Mouse (Mus musculus): ENCODE measurements around the gene Lipt1. TPM values are rescaled to one million over a fixed set of nuclear protein-coding genes. Genes with fewer than 3 reads are reported as not detected.

Lipt1 gene
- total RNA-seq, 2 experiments from 2014 or later: 0.22 to 1.9 TPM

DNA sequence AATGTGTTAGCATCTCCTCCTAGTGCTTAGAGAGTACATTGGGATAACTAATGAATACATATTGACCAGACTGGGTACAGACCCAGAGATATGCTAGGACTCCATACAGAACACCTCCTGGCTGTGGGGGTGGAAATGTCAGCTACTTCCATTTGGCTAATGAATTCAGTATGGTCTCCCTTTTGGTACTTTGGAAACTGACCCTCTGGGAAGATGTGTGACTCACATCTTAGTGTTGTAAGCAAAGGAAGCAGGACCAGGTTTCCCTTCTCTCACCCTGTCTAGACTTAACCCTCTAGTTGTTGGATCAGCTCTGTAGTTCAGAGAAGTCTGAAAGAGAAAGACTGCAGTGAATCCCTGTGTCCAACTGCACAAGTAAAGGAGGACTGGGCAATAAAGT lies 23.1 kb downstream of the Lipt1 start:
- no peak for ATAC-seq (ENCODE audit: poor library complexity, severe bottlenecking)

DNA sequence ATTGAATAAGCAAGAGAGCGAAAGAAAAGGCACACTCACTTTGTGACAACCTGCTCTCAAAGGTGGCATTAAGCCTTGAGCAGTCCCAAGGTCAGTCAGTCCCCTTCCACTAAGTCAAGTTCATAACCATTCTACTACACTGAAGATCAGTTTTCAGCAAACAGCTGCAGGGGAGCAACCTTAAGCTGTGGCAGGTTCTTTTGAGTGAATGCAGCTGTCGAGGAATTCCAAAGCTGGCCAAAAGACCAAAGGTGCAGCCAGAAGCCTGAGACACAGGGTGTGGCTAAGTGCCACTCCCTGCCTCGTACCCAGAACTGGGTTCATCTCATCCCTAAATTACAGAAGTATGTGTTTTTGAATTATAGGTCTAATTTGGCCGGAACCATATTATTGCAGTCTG lies 28.3 kb downstream of the Lipt1 start:
- ATAC-seq (ENCODE audit: poor library complexity, severe bottlenecking): no peak

DNA sequence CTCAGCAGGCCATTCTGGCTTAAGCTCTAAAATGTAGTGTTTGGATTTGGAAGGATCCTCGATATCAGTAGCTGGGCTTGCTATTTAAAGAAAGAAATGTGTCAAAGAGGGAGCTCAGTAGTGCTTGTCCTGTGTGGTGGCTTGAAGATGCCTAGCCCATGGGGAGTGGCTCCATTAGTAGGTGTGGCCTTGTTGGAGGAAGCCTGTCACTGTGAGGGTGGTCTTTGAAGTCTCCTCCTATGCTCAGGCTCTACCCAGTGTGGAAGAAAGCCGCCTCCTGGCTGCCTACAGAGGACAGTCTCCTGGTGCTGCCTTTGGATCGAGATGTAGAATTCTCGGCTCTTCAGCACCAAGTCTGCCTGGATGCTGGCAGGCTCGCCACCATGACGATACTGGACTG lies 28.8 kb downstream of the Lipt1 start:
- no peak for ATAC-seq (ENCODE audit: poor library complexity, severe bottlenecking)

DNA sequence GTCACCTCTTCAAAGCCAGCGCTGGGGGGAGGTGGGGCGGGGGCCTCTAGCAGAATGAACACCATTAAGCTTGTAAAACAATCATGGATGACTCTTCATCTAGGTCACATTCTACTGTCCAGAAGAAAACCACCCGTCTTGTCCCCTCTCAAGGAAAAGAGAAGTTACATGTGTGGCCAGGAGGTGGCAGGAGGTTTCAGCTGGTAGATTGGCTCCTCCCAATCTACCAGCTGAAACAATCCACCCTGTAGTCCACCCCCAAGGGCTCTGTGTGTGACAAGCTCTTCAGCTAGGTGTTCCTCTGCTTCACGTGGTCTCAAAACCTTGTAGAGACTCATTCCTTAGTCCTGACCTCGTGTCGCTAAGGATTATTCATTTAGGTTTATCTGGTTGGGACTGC lies 31.6 kb downstream of the Lipt1 start:
- ATAC-seq (ENCODE audit: poor library complexity, severe bottlenecking): peak; percentile 82

DNA sequence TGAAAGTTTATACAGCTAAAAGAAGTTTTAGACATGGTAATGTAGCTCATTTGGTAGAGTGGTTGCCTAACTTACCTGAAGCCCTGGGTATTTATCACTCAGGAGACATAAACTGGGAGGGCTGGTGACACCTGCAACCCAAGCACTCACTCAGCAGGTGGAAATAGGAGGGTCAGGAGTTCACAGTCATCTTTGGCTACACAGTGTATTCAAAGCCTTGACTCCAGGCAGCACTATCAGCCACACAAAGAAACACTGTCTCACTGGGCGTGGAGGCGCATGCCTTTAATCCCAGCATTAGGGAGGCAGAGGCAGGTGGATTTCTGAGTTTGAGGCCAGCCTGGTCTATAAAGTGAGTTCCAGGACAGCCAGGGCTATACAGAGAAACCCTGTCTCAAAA lies 41.2 kb downstream of the Lipt1 start:
- ATAC-seq (ENCODE audit: poor library complexity, severe bottlenecking): no peak

DNA sequence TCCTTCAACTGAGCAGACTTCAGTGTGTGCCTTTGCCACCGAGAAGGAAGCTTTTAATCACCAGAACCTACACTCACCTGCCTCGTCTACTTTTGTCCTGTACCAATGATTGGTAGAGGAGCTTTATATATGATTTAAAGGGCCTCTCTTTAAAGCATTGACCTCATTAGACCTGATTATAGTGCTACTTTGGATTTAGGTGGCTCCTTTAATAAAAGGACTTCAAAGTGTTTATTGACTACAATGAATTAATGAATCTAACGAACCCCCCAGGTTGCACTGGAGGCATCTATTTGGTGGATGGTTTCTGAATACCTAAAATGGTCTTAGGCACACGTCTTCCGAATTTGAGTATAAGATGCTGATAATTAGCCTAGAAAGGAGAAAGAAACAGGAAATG lies 44.9 kb downstream of the Lipt1 start, which contains the start of gene Lyg2:
Gene Lyg2, minus strand, starts transcription at position 101 of the 400 bp plus-strand sequence.
- ATAC-seq (ENCODE audit: poor library complexity, severe bottlenecking): no peak

DNA sequence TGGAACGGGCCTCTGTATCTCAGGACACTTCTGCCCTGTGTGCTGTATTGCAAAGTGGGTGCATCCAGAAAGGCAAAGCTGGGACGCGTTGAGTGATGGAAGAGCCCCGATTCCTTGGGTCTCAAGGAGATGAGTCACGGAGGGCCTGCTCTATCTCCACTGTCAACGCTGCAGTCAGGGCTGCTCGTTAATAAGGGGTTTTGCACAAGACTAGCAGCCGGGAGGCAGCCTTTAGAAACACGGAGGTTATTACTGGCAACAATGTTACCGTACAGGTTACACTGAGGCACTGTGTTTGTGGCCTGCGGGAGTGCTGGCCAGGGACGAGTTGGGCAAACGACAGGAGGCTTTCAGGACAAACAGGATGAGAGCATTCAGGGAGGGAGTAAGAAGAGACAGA lies 46.1 kb downstream of the Lipt1 start:
- no peak for ATAC-seq (ENCODE audit: poor library complexity, severe bottlenecking)

DNA sequence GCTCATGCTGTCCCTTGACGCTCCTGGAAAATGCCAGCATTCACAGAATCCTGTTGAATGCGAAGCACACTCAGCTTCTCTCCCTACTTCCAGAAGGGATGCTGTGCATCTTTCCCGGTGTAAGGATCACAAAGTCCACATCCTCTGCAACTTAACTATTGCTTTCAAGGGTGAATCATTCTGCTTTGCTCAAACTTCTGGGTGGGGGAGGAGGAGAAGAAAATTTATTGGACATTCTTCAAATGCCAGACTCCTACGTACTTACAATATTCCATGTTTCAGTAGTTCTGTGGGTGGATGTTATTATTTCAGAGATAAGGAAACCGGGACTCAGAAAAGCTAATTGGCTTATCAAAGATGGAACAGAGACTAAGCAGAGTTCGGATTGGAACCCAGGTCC lies 46.6 kb downstream of the Lipt1 start:
- ATAC-seq (ENCODE audit: poor library complexity, severe bottlenecking): no peak

DNA sequence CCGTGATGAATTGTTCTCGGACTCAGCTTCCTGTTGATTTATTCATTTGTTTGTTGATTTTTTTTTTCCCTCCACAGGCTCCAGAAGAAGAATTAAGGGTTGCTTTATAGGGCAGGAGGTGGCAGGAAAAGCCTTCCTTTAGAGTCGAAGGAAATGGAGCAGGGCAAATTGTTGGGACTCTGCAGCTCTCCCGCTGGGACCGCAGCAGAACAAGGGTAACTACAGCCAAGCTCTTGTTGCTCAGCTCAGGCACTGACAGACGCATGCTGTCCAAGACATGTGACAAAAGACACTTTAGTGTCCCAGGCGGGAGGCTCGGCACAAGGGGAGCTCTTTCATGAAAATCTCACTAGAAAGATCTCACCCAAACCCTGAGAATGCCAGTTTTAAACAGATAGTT lies 51.0 kb downstream of the Lipt1 start:
- no peak for ATAC-seq (ENCODE audit: poor library complexity, severe bottlenecking)

Other genes with a start within 250 kb of the Lipt1 start
- 0.11 and 0.34 TPM in 2 replicates for gene 2010300C02Rik, start 151.7 kb upstream of the Lipt1 start, total RNA-seq (2015)
- not detected in 2 replicates for gene 2010300C02Rik, start 151.7 kb upstream of the Lipt1 start, total RNA-seq (2017)
- 12.5 and 15.0 TPM in 2 replicates for gene Tsga10, start 5.3 kb upstream of the Lipt1 start, total RNA-seq (2015)
- gene Tsga10, start 5.3 kb upstream of the Lipt1 start, total RNA-seq (2017): 14.1 and 14.8 TPM in 2 replicates
- gene Mitd1, start 18.7 kb downstream of the Lipt1 start, total RNA-seq (2015): 26.0 and 36.1 TPM in 2 replicates
- gene Mitd1, start 18.7 kb downstream of the Lipt1 start, total RNA-seq (2017): 28.3 and 30.2 TPM in 2 replicates
- 223 and 230 TPM in 2 replicates for gene Mrpl30, start 18.7 kb downstream of the Lipt1 start, total RNA-seq (2015)
- 174 and 190 TPM in 2 replicates for gene Mrpl30, start 18.7 kb downstream of the Lipt1 start, total RNA-seq (2017)
- gene Lyg2, start 44.8 kb downstream of the Lipt1 start, total RNA-seq (2015): not detected in 2 replicates
- gene Lyg2, start 44.8 kb downstream of the Lipt1 start, total RNA-seq (2017): not detected in 2 replicates
- not detected in 2 replicates for gene Lyg1, start 86.0 kb downstream of the Lipt1 start, total RNA-seq (2015)
- gene Lyg1, start 86.0 kb downstream of the Lipt1 start, total RNA-seq (2017): not detected in 2 replicates
- 60.9 and 65.4 TPM in 2 replicates for gene Txndc9, start 126.2 kb downstream of the Lipt1 start, total RNA-seq (2015)
- gene Txndc9, start 126.2 kb downstream of the Lipt1 start, total RNA-seq (2017): 48.1 and 51.9 TPM in 2 replicates
- gene Eif5b, start 126.3 kb downstream of the Lipt1 start, total RNA-seq (2015): 20.8 and 21.1 TPM in 2 replicates
- gene Eif5b, start 126.3 kb downstream of the Lipt1 start, total RNA-seq (2017): 7.6 and 14.3 TPM in 2 replicates